Mouse (Mus musculus): ENCODE results near the gene Zfp786. TPM values are rescaled to one million over a fixed set of nuclear protein-coding genes. Genes with fewer than 3 reads are reported as not detected.
"Not testable (repeated sequence)": the region's sequence is repeated elsewhere in the genome, so short reads cannot be mapped to it uniquely, and the experiment has no call there.

Gene Zfp786
- polyA plus RNA-seq (2012; rRNA removed) = 0.16 and 0.26 TPM in 2 replicates

DNA sequence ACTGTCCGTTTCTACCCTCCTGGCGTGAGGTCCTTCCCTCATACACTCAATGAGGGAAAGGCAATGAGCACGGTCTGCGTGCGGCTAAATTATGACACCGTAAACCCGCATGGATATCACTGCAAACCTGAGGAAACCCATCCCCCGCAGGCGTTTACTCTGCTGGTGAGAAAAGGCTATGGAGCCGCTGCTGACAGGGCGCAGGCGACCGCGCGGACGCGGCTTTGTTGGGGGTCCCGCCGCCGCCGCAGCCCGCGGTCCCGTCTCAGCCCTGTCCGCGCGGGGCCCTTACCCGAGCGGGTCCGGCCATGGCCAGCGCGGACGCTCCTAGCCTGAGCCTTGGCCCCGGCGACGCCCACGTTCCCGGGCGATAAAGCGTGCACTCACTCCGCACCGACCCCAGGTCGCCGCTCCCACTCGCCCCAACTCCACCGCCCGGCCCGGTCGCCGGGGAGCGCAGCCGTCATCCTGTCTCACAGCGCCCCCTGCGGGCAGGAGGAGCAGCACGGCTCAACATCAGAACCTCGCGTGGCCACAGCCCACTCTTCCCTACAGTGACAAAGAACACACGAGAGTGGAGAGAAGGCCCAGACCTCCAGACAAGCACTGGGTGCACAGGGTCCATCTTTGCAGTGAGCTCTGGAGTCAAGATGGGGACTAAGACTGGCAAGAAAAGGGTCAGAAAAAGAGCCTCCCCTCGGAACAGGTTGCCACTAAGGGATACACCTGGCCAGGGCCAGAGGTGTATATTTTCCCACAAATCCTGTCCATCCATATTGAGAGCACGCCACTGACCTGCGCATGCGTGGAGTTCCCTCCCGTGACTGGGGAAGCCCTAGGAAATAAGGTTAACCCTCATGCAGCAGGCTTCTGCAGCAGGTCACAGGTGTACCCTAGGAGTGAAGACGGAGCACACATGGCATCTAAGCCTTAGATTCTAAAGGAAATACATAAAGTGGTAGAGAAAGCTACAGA, at the start of gene Zfp786:
TSS of gene Zfp786 (minus strand) at position 764 of the 975 bp plus-strand sequence.
- H3K4me1 ChIP-seq (ENCODE audit: control insufficient read depth, insufficient read depth, low read length) = no peaks in the 10 kb centered on the region; the same call in 1 of the 2 replicates
- peak within 1 kb of the TSS; percentile 83 for H3K4me3 ChIP-seq (replicated peaks; ENCODE audit: extremely low read depth, low read depth, low read length)
- peak; percentile 89 for DNase-seq
- TF ChIP-seq CTCF (IDR thresholded peaks at IDR 0.05; ENCODE audit: insufficient read depth, low read length) = peak; percentile 80
- no peak for TF ChIP-seq POLR2A (IDR thresholded peaks at IDR 0.05; ENCODE audit: borderline replicate concordance, extremely low read depth, low read depth, low read length)
- 2% methylated on average over 63 of the region's 64 CpGs for WGBS

GRCm38 (mm10) chr6:47880166-47880565, 49.5 kb upstream of the Zfp786 start:
- WGBS = 85% methylated on average over 10 of the region's 10 CpGs
- Histone ChIP-seq H3K4me1 (ENCODE audit: control insufficient read depth, insufficient read depth, low read length) (peaks cover 13% of the 10 kb centered on the region; the same call in 1 of the 2 replicates), H3K4me3 (replicated peaks; ENCODE audit: extremely low read depth, low read depth, low read length) (no peak overlapping the region)
- no peak for DNase-seq
- no peak for TF ChIP-seq POLR2A (IDR thresholded peaks at IDR 0.05; ENCODE audit: borderline replicate concordance, extremely low read depth, low read depth, low read length)
- no peak for TF ChIP-seq CTCF (IDR thresholded peaks at IDR 0.05; ENCODE audit: insufficient read depth, low read length)

GRCm38 (mm10) chr6:47879049-47879716, 48.5 kb upstream of the Zfp786 start:
- DNase-seq = no peak
- 31% methylated on average over 4 of the region's 4 CpGs for WGBS
- Histone ChIP-seq H3K4me3 (replicated peaks; ENCODE audit: extremely low read depth, low read depth, low read length) (no peak overlapping the region), H3K4me1 (ENCODE audit: control insufficient read depth, insufficient read depth, low read length) (peaks cover 13% of the 10 kb centered on the region; the same call in 1 of the 2 replicates)
- TF ChIP-seq CTCF (IDR thresholded peaks at IDR 0.05; ENCODE audit: insufficient read depth, low read length) (no peak), POLR2A (IDR thresholded peaks at IDR 0.05; ENCODE audit: borderline replicate concordance, extremely low read depth, low read depth, low read length) (no peak)

- no peak for DNase-seq
- H3K4me1 ChIP-seq (ENCODE audit: control insufficient read depth, insufficient read depth, low read length) = peaks cover 13% of the 10 kb centered on the region; the same call in 1 of the 2 replicates
- TF ChIP-seq POLR2A (IDR thresholded peaks at IDR 0.05; ENCODE audit: borderline replicate concordance, extremely low read depth, low read depth, low read length) = no peak
- no peak for TF ChIP-seq CTCF (IDR thresholded peaks at IDR 0.05; ENCODE audit: insufficient read depth, low read length)
- WGBS = 35% methylated on average over 3 of the region's 3 CpGs
- H3K4me3 ChIP-seq (replicated peaks; ENCODE audit: extremely low read depth, low read depth, low read length) = peak overlapping the region; percentile 94
Observed at GRCm38 (mm10) chr6:47878593-47878992, 47.9 kb upstream of the Zfp786 start.

- TF ChIP-seq POLR2A (IDR thresholded peaks at IDR 0.05; ENCODE audit: borderline replicate concordance, extremely low read depth, low read depth, low read length) (no peak), CTCF (IDR thresholded peaks at IDR 0.05; ENCODE audit: insufficient read depth, low read length) (no peak)
- WGBS = 2% methylated on average over 11 of the region's 11 CpGs
- H3K4me3 ChIP-seq (replicated peaks; ENCODE audit: extremely low read depth, low read depth, low read length) = peak overlapping the region; percentile 94
- H3K4me1 ChIP-seq (ENCODE audit: control insufficient read depth, insufficient read depth, low read length) = peaks cover 13% of the 10 kb centered on the region; the same call in 1 of the 2 replicates
- DNase-seq = no peak
Observed at GRCm38 (mm10) chr6:47878133-47878514, 47.5 kb upstream of the Zfp786 start.

DNA sequence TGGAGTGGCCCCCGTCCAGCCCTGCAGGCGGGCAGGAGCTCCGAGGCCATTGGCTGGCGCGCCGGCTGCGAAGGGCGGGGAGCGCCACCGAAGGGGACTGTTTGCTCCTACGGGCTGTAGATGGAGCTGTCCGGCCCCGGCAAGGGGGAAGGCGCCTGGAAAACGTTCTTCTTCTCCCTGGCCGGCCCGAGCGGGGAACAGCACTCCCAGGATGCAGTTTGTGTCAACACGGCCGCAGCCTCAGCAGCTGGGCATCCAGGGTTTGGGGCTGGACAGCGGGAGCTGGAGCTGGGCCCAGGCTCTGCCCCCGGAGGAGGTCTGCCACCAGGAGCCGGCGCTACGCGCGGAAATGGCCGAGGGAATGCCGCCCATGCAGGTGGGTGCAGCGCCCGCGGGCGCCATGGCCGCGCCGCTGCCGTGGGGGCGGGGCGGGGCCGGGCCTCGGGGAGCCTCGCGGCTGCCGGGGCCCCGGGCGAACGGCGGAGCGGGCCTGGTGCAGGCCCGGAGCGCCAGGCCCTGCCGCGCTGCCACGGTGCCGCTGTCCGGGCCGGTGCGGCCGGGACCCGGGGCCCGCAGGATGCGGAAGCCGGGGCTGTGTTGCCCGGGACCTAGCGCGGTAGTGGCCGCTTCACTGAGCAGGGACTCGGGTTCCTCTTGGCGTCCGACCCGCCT, 46.9 kb upstream of the Zfp786 start:
- DNase-seq = peak; percentile 91
- TF ChIP-seq CTCF (IDR thresholded peaks at IDR 0.05; ENCODE audit: insufficient read depth, low read length) (peak; percentile 41), POLR2A (IDR thresholded peaks at IDR 0.05; ENCODE audit: borderline replicate concordance, extremely low read depth, low read depth, low read length) (peak; percentile 68; the same call in 1 of the 2 replicates)
- Histone ChIP-seq H3K4me3 (replicated peaks; ENCODE audit: extremely low read depth, low read depth, low read length) (peak overlapping the region; percentile 94), H3K4me1 (ENCODE audit: control insufficient read depth, insufficient read depth, low read length) (peaks cover 13% of the 10 kb centered on the region; the same call in 1 of the 2 replicates)
- under 1% methylated on average over 69 of the region's 71 CpGs for WGBS

DNA sequence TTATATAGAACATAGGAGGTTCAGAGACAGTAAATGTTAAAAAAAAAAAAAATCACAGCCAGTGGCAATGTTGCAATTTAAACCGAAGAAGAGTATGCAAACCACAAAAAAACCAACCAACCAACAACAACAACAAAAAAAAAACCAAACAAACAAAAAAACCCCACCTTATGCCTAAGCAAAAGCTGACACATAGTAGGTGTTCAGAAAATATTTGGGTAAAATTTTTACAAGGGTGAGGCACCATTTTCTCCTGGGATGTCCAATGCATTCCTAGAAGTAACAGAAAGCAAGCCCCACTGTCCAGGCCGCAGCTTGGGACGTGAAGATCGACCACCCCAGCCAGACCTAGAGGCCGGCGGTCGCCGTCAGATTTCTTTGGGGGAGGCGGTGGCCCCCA, 46.4 kb upstream of the Zfp786 start, which contains the start of gene Zfp282:
TSS of gene Zfp282 (plus strand) at position 147 of the 400 bp plus-strand sequence.
- TF ChIP-seq POLR2A (IDR thresholded peaks at IDR 0.05; ENCODE audit: borderline replicate concordance, extremely low read depth, low read depth, low read length) = no peak
- Histone ChIP-seq H3K4me3 (replicated peaks; ENCODE audit: extremely low read depth, low read depth, low read length) (peak within 1 kb of the TSS; percentile 94), H3K4me1 (ENCODE audit: control insufficient read depth, insufficient read depth, low read length) (peaks cover 13% of the 10 kb centered on the region; the same call in 1 of the 2 replicates)
- DNase-seq = no peak
- WGBS = 4% methylated on average over 9 of the region's 9 CpGs

GRCm38 (mm10) chr6:47872266-47872665, 41.6 kb upstream of the Zfp786 start:
- DNase-seq = no peak
- Histone ChIP-seq H3K4me1 (ENCODE audit: control insufficient read depth, insufficient read depth, low read length) (no peaks in the 10 kb centered on the region), H3K4me3 (replicated peaks; ENCODE audit: extremely low read depth, low read depth, low read length) (no peak overlapping the region)
- 91% methylated on average over 5 of the region's 5 CpGs for WGBS
- TF ChIP-seq CTCF (IDR thresholded peaks at IDR 0.05; ENCODE audit: insufficient read depth, low read length) (no peak), POLR2A (IDR thresholded peaks at IDR 0.05; ENCODE audit: borderline replicate concordance, extremely low read depth, low read depth, low read length) (no peak)

DNA sequence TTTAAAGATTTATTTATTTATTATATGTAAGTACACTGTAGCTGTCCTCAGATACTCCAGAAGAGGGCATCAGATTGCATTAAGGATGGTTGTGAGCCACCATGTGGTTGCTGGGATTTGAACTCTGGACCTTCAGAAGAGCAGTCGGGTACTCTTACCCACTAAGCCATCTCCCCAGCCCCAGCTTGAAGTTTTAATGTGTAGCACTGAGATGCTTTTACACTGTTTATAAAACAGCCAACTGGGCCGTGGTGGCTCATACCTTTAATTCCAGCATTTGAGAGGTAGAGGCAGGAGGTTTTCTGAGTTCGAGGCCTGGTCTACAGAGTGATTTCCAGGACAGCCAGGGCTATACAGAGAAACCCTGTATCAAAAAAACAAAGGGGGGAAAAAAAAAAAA, 27.1 kb upstream of the Zfp786 start:
- not testable (repeated sequence) for H3K4me1 ChIP-seq (ENCODE audit: control insufficient read depth, insufficient read depth, low read length); DNase-seq; H3K4me3 ChIP-seq (replicated peaks; ENCODE audit: extremely low read depth, low read depth, low read length)
- 88% methylated on average over 3 of the region's 3 CpGs for WGBS
